Mouse (Mus musculus): Measurements from ENCODE around the gene Snap25.

DNA sequence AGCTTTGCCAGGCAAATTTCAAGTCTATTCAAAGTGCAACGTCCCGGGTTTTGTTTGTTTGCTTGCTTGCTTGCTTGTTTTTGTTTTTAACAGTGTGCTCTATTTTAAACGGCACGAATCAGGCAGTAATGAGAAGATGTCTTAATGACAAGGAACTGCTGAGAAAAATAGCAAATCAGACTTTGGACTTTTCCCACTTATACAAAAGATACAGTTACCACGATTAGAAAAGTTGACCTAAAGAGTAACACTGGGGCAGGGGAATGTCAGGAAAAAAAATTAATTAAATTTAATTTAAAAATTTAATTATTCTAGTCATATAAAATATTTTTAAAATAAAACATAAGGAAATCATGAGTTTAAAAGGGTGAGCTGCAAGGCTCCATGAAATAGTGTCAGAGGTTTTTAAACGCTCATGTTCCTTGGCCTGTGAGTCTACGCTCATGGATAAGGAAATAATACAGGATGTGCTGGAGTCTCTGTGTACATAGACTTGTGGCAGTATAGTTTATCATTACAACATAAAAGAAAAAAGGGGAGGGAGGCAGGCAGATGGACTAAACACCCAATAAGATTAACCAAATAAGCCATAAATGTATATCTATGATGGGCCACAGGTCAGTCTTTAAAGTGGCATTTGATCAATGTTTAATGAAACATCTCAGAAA, 32.2 kb downstream of the Snap25 start:
- no peak for TF ChIP-seq ZC3H11A (IDR thresholded peaks at IDR 0.05; ENCODE audit: borderline replicate concordance, low read depth, low read length)
- TF ChIP-seq MAFK (IDR thresholded peaks at IDR 0.05; ENCODE audit: insufficient read depth, low read depth, low read length): no peak
- TF ChIP-seq HCFC1 (IDR thresholded peaks at IDR 0.05; ENCODE audit: borderline replicate concordance, insufficient read depth, low read length): no peak
